Mouse (Mus musculus) small intestine, adult 2 months (tissue): ENCODE data around the gene Prr14l.

Experiments used
- CTCF ChIP-seq: fragments of 200-500 bp; IDR thresholded peaks from 2 replicates; pipeline ENCODE4 v1.5.1; 2012; ENCODE audit warnings: low read depth, mild to moderate bottlenecking, control low read depth, inconsistent platforms, low read length, moderate library complexity, mixed read lengths; ENCODE audit not compliant: insufficient replicate concordance, insufficient read length; ENCODE audit errors: extremely low read depth
- POLR2A ChIP-seq: fragments of 200-500 bp; IDR thresholded peaks from 2 replicates; pipeline ENCODE4 v1.6.1; 2012; ENCODE audit warnings: low read depth, mild to moderate bottlenecking, control low read depth, inconsistent platforms, low read length, moderate library complexity

GRCm38 (mm10) chr5:32840029-32840428, 14.0 kb downstream of the Prr14l start:
- TF ChIP-seq POLR2A (no peak), CTCF (no peak)
